Mouse (Mus musculus): ENCODE results near the gene Cacna2d3. TPM values are rescaled to one million over a fixed set of nuclear protein-coding genes. Genes with fewer than 3 reads are reported as not detected.

Cacna2d3 gene
- polyA plus RNA-seq, 1 experiment from 2014 or later, result 36.5 TPM

GRCm38 (mm10) chr14:29023246-29023645, 698.4 kb downstream of the Cacna2d3 start:
- Histone ChIP-seq H3K4me1 (peaks cover 6% of the 10 kb centered on the region), H3K9ac (no peak overlapping the region), H3K27me3 (no peaks in the 10 kb centered on the region), H3K4me3 (no peak overlapping the region), H3K4me2 (replicated peaks) (no peak overlapping the region), H3K9me3 (replicated peaks) (no peaks in the 10 kb centered on the region), H3K36me3 (no peaks in the 10 kb centered on the region), H3K27ac (no peak overlapping the region)
- ATAC-seq (ENCODE audit: low FRiP score), result no peak
- WGBS, result 95% methylated on average over 4 of the region's 4 CpGs

GRCm38 (mm10) chr14:29021295-29021694, 700.4 kb downstream of the Cacna2d3 start:
- no peak overlapping the region for H3K4me2 ChIP-seq (replicated peaks)
- WGBS, result 84% methylated on average over 4 of the region's 4 CpGs

GRCm38 (mm10) chr14:29018316-29019000, 703.2 kb downstream of the Cacna2d3 start:
- Histone ChIP-seq H3K9ac (no peak overlapping the region), H3K27ac (no peak overlapping the region), H3K9me3 (replicated peaks) (no peaks in the 10 kb centered on the region), H3K27me3 (no peaks in the 10 kb centered on the region), H3K4me3 (no peak overlapping the region), H3K36me3 (no peaks in the 10 kb centered on the region), H3K4me1 (peaks cover 20% of the 10 kb centered on the region), H3K4me2 (replicated peaks) (no peak overlapping the region)
- no peak for ATAC-seq (ENCODE audit: low FRiP score)
- 16% methylated on average over 7 of the region's 7 CpGs for WGBS

More at GRCm38 (mm10) chr14:29021295-29021694, 700.4 kb downstream of the Cacna2d3 start:
- Histone ChIP-seq H3K36me3 (no peaks in the 10 kb centered on the region), H3K9ac (no peak overlapping the region), H3K4me3 (no peak overlapping the region), H3K27me3 (no peaks in the 10 kb centered on the region), H3K9me3 (replicated peaks) (no peaks in the 10 kb centered on the region), H3K27ac (no peak overlapping the region), H3K4me1 (peaks cover 15% of the 10 kb centered on the region)
- no peak for ATAC-seq (ENCODE audit: low FRiP score)

DNA sequence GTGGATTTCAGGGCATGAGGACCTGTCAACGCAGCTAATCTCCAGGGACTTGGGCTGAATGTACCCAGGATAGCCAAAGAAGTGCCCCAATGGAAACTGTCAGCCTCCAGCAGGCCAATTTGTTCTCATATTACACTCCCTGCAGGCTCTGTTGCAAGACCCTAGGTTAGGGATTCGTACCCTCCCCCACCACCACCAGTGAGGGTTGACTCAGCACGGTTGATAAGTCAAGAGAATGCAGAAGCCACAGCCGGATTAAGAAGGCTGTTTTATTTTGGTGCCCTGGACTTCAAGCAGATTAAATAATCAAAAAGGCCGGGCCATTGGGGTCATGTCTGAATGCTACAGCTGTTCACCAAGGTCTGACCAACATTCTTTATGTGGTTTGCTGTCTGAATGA, 703.8 kb downstream of the Cacna2d3 start, which contains the start of gene Lrtm1:
Lrtm1 (plus strand) TSS at position 326 of the 400 bp plus-strand sequence.
- no peak within 1 kb of the TSS for H3K4me3 ChIP-seq
- no peak within 1 kb of the TSS for H3K27ac ChIP-seq
- no peak within 1 kb of the TSS for H3K9ac ChIP-seq
- no peak within 1 kb of the TSS for H3K4me2 ChIP-seq (replicated peaks)
- H3K9me3 ChIP-seq (replicated peaks), result no peaks in the 10 kb centered on the region
- no peaks in the 10 kb centered on the region for H3K36me3 ChIP-seq
- ATAC-seq (ENCODE audit: low FRiP score), result no peak; the same call in 1 of the 2 replicates
- H3K4me1 ChIP-seq, result peaks cover 20% of the 10 kb centered on the region
- H3K27me3 ChIP-seq, result no peaks in the 10 kb centered on the region
- WGBS, result 3% methylated on average over 5 of the region's 5 CpGs

DNA sequence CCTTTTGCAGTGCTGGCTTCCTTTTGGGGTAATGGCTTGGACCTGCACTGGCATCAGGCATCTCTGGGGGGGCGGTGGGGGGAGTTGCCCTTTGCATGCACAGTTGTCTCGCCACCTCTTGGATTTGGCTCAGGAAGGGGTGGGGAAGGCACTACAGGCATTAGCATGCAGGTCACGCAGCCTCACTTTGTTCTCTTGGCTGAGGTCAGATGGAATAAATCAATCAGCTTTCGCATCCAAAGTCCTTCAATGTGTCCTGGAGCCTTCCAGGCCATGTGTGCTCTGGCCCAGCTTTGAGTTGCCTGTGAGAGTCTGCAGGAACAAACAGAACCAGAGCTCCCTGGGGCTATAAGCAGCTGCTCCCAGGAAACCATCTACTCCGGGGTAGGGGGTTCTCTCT, 705.8 kb downstream of the Cacna2d3 start:
- H3K9me3 ChIP-seq (replicated peaks), result no peaks in the 10 kb centered on the region
- H3K27ac ChIP-seq, result peak overlapping the region; percentile 9; the same call in 1 of the 2 replicates
- H3K27me3 ChIP-seq, result no peaks in the 10 kb centered on the region
- H3K4me1 ChIP-seq, result peaks cover 20% of the 10 kb centered on the region
- WGBS, result 14% methylated on average over 5 of the region's 5 CpGs
- ATAC-seq (ENCODE audit: low FRiP score), result peak; percentile 77
- H3K4me3 ChIP-seq, result no peak overlapping the region
- no peak overlapping the region for H3K9ac ChIP-seq
- H3K4me2 ChIP-seq (replicated peaks), result no peak overlapping the region
- H3K36me3 ChIP-seq, result no peaks in the 10 kb centered on the region

DNA sequence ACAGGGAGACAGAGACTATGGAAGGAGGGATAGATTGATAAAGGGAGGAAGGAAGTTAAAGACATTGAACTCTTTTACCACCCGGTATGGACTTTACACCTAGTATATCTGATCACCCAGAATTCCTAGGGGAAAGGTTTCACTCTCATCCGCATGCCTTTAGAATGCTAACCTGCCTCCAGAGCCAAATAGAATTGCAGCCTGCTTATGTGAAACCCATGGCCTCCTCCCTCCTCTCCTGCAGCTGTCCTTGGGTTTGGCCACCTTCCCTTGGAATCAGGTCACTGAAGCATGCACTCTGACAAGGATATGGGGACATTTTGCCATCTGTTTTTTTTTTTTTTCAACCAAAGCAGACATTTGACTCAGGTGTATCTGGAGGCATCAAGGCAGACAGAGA, 707.0 kb downstream of the Cacna2d3 start:
- H3K4me3 ChIP-seq, result no peak overlapping the region
- H3K4me1 ChIP-seq, result peaks cover 26% of the 10 kb centered on the region
- no peak overlapping the region for H3K27ac ChIP-seq
- no peak for ATAC-seq (ENCODE audit: low FRiP score)
- 89% methylated on average over 2 of the region's 2 CpGs for WGBS
- no peaks in the 10 kb centered on the region for H3K27me3 ChIP-seq
- no peaks in the 10 kb centered on the region for H3K9me3 ChIP-seq (replicated peaks)
- H3K9ac ChIP-seq, result no peak overlapping the region
- no peak overlapping the region for H3K4me2 ChIP-seq (replicated peaks)
- H3K36me3 ChIP-seq, result no peaks in the 10 kb centered on the region

DNA sequence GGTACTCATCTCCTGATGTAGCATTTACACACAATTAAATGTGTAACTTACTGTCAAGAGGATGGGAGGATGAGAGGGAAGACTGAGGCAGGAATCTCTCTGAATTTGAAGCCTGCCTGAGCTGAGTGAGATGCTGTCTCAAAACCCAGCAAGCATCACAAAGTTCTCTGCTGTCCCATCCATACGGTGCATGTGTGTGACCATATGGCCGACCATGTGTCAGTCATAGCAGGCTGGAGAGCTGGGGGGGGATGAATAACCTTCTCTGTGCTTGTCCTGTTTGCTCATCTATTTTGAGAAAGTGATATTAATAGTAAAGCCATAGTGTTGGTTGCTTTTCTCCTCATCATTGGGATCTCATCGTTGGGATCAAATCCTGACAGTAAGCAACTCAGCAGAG, 708.5 kb downstream of the Cacna2d3 start:
- H3K27me3 ChIP-seq, result no peaks in the 10 kb centered on the region
- no peaks in the 10 kb centered on the region for H3K36me3 ChIP-seq
- H3K27ac ChIP-seq, result no peak overlapping the region
- peaks cover 23% of the 10 kb centered on the region for H3K4me1 ChIP-seq
- no peaks in the 10 kb centered on the region for H3K9me3 ChIP-seq (replicated peaks)
- no peak overlapping the region for H3K4me3 ChIP-seq
- WGBS, result 82% methylated on average over 3 of the region's 3 CpGs
- no peak overlapping the region for H3K4me2 ChIP-seq (replicated peaks)
- ATAC-seq (ENCODE audit: low FRiP score), result no peak
- no peak overlapping the region for H3K9ac ChIP-seq

DNA sequence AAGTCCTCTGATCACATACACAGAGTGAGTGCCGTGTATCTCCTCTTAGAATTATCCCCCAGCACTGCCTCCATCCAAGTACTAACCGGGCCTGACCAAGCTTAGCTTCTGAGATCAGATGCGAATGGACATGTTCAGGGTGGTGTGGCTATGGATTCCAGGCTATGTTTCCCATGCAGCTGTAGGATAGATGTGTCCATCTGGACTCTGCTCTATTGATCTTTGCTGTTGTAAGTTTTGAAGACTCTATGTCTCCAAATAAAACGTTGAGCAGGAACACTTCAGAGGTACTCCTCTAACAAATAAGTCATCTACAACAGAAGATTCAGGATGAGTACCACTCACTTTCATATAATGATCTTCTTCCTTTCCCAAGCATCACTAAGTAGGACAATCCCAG, 712.0 kb downstream of the Cacna2d3 start:
- peaks cover 6% of the 10 kb centered on the region for H3K4me1 ChIP-seq
- H3K27me3 ChIP-seq, result 0 out of 2 replicates have a peak, but pooled peaks cover 3% of the 10 kb centered on the region
- no peak overlapping the region for H3K27ac ChIP-seq
- ATAC-seq (ENCODE audit: low FRiP score), result no peak
- H3K9ac ChIP-seq, result no peak overlapping the region
- no peak overlapping the region for H3K4me2 ChIP-seq (replicated peaks)
- H3K9me3 ChIP-seq (replicated peaks), result no peaks in the 10 kb centered on the region
- H3K36me3 ChIP-seq, result no peaks in the 10 kb centered on the region
- 91% methylated on average over 4 of the region's 4 CpGs for WGBS
- H3K4me3 ChIP-seq, result no peak overlapping the region

DNA sequence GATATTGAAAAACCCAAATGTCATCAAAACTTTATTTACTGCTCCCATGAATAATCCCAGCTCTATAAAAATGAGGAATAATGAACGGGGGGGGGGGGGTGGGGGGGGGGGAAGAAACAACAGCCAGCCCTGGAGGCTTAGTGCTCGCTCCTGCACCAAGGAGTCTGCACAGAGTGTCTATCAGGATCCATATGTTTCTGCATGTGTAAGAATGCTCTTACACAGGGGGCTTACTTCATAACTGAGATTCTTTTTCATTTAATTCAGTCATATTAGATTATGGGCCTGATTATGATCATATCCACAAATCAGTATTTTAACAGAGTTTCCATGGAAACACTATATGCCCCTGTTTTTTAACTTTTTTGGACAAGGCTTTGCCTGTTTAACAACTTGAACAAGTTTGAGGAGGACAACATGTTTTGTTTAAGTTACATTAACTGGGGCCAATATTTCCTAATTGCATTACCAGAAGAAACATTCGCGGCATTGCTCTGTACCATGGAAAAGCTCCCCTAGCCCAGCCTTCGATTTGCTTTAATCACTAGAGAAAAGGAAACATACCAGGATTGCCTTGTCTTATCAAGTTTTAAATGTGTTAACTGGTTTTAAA, 716.3 kb downstream of the Cacna2d3 start:
- no peaks in the 10 kb centered on the region for H3K36me3 ChIP-seq
- no peak for ATAC-seq (ENCODE audit: low FRiP score)
- 87% methylated on average over 4 of the region's 5 CpGs for WGBS

DNA sequence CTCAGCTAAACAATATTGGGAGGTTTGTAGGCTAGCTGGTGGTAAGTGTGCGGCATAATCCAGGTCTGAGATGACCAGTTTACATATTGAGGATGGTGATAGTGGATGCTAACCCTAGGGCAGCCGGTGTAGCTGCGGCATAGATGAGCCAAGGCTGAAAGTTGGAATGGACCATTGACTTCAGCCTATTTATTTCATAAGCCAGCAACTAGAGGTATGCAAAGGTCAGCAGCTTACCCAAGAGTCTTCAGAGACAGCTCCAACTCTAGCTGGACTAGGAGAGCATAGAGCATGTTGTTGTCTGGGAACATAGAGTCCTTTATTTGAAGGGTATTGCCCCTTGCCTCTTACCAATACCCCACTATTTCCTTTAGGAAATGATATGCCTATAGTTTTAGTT, 725.1 kb downstream of the Cacna2d3 start:
- Histone ChIP-seq H3K9me3 (replicated peaks) (no peaks in the 10 kb centered on the region), H3K4me2 (replicated peaks) (no peak overlapping the region), H3K4me3 (no peak overlapping the region), H3K4me1 (no peaks in the 10 kb centered on the region), H3K9ac (no peak overlapping the region), H3K27me3 (no peaks in the 10 kb centered on the region; the same call in 1 of the 2 replicates), H3K36me3 (no peaks in the 10 kb centered on the region), H3K27ac (no peak overlapping the region)
- ATAC-seq (ENCODE audit: low FRiP score), result no peak
- WGBS, result 95% methylated on average over 3 of the region's 3 CpGs

More for the DNA sequence above, 716.3 kb downstream of the Cacna2d3 start:
- Histone ChIP-seq H3K27ac (no peak overlapping the region), H3K4me1 (peaks cover 2% of the 10 kb centered on the region), H3K27me3 (0 out of 2 replicates have a peak, but pooled peaks cover 3% of the 10 kb centered on the region), H3K4me2 (replicated peaks) (no peak overlapping the region), H3K9ac (no peak overlapping the region), H3K9me3 (replicated peaks) (no peaks in the 10 kb centered on the region), H3K4me3 (no peak overlapping the region)

DNA sequence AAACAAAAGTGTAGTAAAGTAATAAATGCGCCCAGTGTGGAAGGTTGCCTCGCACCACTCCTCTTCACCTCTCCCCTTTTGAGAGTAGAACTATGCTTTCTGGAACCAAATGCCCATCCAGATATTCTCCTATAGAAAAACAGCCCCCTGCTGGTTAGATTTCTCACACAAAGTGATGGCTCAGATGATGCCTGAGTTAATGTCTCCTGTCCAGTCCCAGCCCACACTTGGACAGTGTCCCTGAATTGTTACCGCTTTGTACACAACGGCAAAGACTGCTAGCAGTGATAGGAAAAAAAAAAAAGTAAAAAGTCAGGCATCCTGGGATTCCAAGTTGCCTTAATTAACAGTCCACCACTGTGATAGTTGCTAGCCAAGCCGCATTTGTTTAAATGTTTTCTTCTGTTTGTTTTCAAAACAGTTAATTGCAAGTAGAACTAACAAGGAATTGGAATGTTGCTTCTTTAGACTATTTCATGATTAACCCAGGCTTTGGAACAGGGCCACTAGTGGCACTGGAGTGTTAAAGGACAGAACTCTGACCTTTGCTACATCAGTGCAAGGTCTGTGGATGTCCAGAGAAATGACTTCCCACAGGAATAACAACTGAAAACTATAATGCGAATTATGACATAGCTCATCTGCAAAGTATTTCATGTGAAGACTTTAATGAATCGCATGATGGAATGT, 733.3 kb downstream of the Cacna2d3 start:
- no peak overlapping the region for H3K4me3 ChIP-seq
- H3K27me3 ChIP-seq, result no peaks in the 10 kb centered on the region; the same call in 1 of the 2 replicates
- H3K36me3 ChIP-seq, result no peaks in the 10 kb centered on the region
- WGBS, result 89% methylated on average over 7 of the region's 7 CpGs
- no peaks in the 10 kb centered on the region for H3K4me1 ChIP-seq
- ATAC-seq (ENCODE audit: low FRiP score), result no peak
- H3K9me3 ChIP-seq (replicated peaks), result no peaks in the 10 kb centered on the region
- H3K27ac ChIP-seq, result no peak overlapping the region
- no peak overlapping the region for H3K9ac ChIP-seq
- no peak overlapping the region for H3K4me2 ChIP-seq (replicated peaks)

DNA sequence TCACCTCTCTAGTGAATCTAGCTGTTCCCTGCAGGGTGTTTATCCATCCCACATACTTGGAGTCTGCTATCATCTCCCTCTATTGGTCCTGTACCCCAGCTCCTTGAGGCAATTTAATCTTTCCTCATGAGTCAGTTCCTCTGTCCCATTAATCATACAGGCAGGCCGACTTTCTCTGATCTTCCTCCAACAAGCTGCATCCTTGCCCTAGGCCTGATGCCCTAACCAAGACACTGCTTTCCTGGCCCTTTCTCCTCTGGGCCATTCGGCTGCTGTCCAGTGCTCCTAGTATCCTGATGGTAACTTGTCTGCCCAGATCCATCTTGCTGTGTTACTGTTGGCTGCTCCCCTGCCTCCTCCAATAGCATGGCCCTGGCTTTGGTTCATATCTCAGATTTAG, 737.4 kb downstream of the Cacna2d3 start:
- 82% methylated on average over 2 of the region's 2 CpGs for WGBS
- H3K9ac ChIP-seq, result no peak overlapping the region
- no peak overlapping the region for H3K4me2 ChIP-seq (replicated peaks)
- no peak overlapping the region for H3K4me3 ChIP-seq
- 0 out of 2 replicates have a peak, but pooled peaks cover 5% of the 10 kb centered on the region for H3K4me1 ChIP-seq
- H3K9me3 ChIP-seq (replicated peaks), result no peaks in the 10 kb centered on the region
- no peak for ATAC-seq (ENCODE audit: low FRiP score)
- H3K36me3 ChIP-seq, result no peaks in the 10 kb centered on the region
- H3K27me3 ChIP-seq, result no peaks in the 10 kb centered on the region
- H3K27ac ChIP-seq, result no peak overlapping the region

Data from hindbrain, embryonic 12.5 days (tissue).